Mouse (Mus musculus) T-helper 2 cell (primary cell): ENCODE results near the gene Med18.
"Not testable (repeated sequence)": the region's sequence is repeated elsewhere in the genome, so short reads cannot be mapped to it uniquely, and the experiment has no call there.

ENCODE experiments used
- in situ Hi-C: fragments of 300-600 bp; cut with MboI, MseI; formaldehyde crosslinking; loops from one replicate; pipeline ENCODE4 v1.15.1; 2025; ENCODE audit warnings: high pct_unique_total_duplicates

The Med18 gene

DNA sequence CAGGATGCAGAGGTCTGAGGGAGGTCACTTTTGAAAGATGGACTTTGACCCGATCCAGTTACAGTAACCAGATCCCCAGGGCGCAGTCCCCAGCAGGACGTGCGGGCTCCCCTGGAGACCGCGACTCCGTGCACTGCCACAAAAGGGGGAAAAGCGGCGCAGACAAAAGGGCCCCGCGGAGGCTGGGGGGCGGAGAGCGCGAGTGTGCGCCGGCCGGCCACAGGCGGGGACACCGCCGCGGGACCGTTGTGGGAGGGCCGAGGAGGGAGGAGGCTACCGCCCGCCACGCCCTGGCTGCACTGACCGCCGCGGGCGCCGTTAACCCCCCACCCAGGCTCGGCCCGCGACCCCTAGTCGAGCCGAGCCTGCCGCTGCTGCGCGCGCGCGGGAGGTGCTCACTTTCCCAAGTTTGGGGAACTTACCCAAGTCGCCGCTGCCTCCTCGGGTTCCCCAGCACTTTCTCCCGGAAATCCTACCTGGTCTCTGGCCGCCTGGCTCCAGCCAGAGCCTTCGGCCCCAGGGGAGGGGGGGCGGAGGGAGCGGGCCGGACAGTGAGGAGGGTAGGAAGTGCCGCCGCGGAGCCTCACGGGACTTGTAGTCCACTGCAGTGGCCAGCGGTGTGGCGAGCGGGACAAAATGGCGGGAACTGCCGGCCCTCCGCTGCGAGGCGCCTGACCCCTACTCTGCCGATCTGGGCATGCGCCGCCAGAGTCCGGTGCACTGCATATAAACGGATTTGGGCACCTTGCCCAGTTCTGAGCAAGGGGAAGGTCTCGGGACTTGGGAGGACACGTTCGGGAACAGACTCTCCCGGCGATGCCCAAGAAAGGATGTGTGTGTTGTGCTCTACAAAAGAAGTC lies 41.6 kb downstream of the Med18 start, which contains the start of gene Phactr4:
Gene Phactr4 (minus strand): TSS at position 567 of the 860 bp plus-strand sequence.
- in situ Hi-C loops, result no loop called here

DNA sequence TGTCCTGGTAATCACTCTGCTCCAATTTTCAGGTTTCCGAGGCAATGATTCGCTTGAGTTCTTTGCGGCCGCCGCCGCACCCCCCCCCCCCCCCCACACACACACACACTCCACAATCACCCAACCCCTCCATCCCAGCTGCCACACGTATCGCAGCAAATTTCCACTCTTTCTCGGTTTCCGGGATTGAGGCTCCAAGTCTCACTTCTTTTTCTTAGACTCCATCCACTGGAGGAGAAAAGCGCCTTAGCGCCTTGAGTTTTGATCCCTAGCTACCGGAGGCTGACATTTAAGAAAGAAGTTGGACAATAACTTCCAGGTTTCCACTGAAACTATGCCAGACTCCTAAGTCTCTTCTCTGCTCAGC lies 42.2 kb downstream of the Med18 start:
- in situ Hi-C loops, result no loop called here

DNA sequence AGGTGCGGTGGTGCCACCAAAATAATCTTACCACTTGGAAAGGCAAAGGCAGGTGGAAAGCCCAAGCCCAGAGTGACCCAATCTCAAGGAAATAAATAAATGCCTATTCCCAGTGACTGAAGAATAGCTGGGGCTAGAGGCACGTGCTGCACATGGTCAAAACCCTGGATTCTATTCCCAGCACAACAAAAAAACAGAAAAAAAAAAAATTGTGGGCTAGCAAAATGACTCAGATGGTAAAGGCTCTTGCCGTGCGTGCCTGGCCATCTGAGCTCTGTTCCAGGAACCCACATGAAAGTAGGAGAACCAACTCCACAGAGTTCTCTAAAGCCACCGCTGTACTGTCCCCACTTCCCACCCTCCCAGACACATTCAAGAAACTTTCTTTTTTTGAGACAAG lies 43.2 kb downstream of the Med18 start:
- in situ Hi-C loops, result no loop called here

DNA sequence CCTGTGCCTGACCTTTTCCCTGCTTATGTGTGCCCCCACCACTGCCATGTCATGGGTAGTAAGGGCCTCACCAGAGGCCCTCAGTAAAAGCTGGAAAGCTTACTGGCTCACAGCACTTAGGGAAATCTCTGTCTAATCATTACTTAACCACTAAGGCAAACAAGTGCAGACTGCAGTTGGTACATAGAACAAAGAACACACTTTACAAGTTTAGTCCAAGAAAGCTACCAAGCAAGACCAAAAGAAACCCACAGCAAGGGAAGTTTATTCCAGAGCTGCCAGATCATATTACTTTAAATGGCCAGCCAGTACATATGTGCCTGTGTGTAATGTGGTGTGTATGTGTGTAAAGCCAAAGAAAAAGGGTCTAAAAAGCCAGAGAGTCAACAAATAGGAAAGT lies 47.8 kb downstream of the Med18 start:
- in situ Hi-C loops, result loop anchor here (5.0 kb wide), 1 partner anchor 96 kb away; the partner anchor contains the start of gene Sesn2

DNA sequence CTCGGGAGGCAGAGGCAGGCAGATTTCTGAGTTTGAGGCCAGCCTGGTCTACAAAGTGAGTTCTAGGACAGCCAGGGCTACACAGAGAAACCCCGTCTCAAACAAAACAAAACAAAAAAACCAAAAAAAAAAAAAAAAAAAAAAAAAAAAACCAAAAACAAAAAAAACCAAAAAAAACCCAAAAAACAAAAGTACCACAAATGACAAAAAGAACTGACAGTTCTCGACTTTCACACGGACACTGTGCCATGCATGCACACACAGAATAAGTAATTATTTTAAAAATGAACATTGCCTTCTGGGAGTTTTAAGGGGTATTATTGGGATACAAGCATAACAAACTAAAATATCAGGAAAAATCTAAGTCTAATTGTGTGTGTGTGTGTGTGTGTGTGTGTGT lies 50.5 kb downstream of the Med18 start:
- in situ Hi-C loops, result not testable (repeated sequence)

DNA sequence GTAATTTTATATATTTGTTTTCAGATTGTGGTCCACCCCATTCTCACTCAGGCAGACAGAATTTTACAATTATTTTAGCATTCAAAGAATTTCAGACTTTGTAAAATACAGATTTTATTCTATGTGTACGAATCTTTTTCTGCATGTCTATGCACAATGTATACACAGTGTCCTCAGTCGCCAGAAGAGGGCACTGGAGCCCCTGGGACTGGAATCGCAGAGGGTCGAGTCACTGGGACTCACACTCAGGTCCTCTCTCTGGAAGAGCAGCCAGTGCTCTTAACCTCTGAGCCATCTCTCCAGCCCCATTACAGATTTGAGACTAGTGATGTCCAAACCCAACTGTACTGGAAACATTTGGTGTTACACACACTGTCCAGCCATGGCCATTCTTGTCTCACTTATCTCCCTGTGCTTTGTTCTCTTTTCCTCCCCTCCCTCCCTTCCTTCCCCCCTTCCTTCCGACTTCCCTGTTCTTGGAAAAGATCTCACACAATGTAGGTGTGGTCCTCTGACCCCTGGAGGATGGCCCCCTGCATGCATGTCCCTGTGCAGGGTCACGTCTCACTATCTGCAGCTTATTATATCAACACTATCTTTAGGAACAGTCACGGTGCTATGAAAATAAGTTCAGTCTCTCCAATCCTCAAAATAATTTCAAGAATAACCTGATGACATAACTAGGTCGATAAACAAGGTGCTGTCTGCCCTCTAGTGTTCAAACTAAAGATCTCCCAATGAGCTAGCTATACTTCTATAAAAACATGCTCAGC lies 52.2 kb downstream of the Med18 start:
- in situ Hi-C loops, result no loop called here

DNA sequence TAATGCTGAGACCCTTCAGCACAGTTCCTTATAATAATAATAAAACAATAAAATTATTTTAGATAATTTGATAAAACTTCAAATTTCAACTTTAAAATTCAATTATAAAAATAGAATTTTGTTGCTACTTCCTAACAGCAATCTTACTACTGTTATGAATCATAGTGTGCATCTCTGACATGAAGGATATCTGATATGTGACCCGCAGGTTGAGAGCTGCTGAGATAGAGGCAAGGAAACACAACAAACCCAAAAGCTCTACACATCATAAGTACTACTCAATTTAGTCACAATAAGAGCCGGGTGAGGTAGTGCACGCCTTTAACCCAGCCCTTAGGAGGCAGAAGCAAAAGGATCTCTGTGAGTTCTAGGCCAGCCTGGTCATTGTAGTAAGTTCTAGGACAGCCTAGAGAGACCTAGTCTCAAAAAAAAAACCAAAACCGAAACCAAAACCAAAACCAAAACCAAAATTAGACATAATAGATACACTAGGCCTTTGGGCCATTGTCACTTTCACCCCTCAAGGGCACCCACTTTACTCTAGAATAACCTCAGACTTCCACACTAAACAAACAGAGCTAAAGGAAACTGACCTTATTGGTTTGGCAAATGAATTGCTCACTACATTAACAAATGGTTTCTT lies 54.0 kb downstream of the Med18 start:
- in situ Hi-C loops, result no loop called here
